Mouse (Mus musculus): ENCODE data around the gene Olfr1102. TPM values are rescaled to one million over a fixed set of nuclear protein-coding genes. Genes with fewer than 3 reads are reported as not detected.

Gene Olfr1102
- not detected for polyA plus RNA-seq (2017; shearing (Covaris generic))

GRCm38 (mm10) chr2:86998098-86998497 is at the start of gene Olfr1102:
TSS of gene Olfr1102 (plus strand) at chr2:86998398.

GRCm38 (mm10) chr2:86960593-86960992 is 37.6 kb upstream of the Olfr1102 start, which contains the start of gene Olfr1099:
TSS of gene Olfr1099 (minus strand) at chr2:86960693.

GRCm38 (mm10) chr2:86979854-86980253 is 18.3 kb upstream of the Olfr1102 start, which contains the start of gene Olfr1100:
TSS of gene Olfr1100 (minus strand) at chr2:86979954.

GRCm38 (mm10) chr2:86991121-86991520 is 7.1 kb upstream of the Olfr1102 start, which contains the start of gene Olfr1101:
TSS of gene Olfr1101 (minus strand) at chr2:86991221.

GRCm38 (mm10) chr2:87026980-87027379 is 28.8 kb downstream of the Olfr1102 start, which contains the start of gene Olfr1104:
TSS of gene Olfr1104 (minus strand) at chr2:87027080.

GRCm38 (mm10) chr2:87036431-87036830 is 38.2 kb downstream of the Olfr1102 start, which contains the start of gene Olfr1105:
TSS of gene Olfr1105 (minus strand) at chr2:87036531.

GRCm38 (mm10) chr2:87052173-87052572 is 54.0 kb downstream of the Olfr1102 start, which contains the start of gene Olfr1106:
TSS of gene Olfr1106 (minus strand) at chr2:87052273.

Other genes with a start within 250 kb of the Olfr1102 start
- gene Olfr1090, start 239.4 kb upstream of the Olfr1102 start, polyA plus RNA-seq (2017; shearing (Covaris generic)), result not detected
- gene Olfr1093, start 215.9 kb upstream of the Olfr1102 start, polyA plus RNA-seq (2017; shearing (Covaris generic)), result not detected
- not detected for gene Olfr141, start 188.4 kb upstream of the Olfr1102 start, polyA plus RNA-seq (2017; shearing (Covaris generic))
- gene Olfr1094, start 173.7 kb upstream of the Olfr1102 start, polyA plus RNA-seq (2017; shearing (Covaris generic)), result not detected
- gene Olfr1095, start 146.7 kb upstream of the Olfr1102 start, polyA plus RNA-seq (2017; shearing (Covaris generic)), result not detected
- not detected for gene Gm13723, start 123.6 kb upstream of the Olfr1102 start, polyA plus RNA-seq (2017; shearing (Covaris generic))
- not detected for gene Olfr1097, start 106.2 kb upstream of the Olfr1102 start, polyA plus RNA-seq (2017; shearing (Covaris generic))
- gene Olfr1098, start 73.9 kb upstream of the Olfr1102 start, polyA plus RNA-seq (2017; shearing (Covaris generic)), result not detected
- gene Olfr1099, start 37.7 kb upstream of the Olfr1102 start, polyA plus RNA-seq (2017; shearing (Covaris generic)), result not detected
- not detected for gene Olfr1100, start 18.4 kb upstream of the Olfr1102 start, polyA plus RNA-seq (2017; shearing (Covaris generic))
- gene Olfr1101, start 7.2 kb upstream of the Olfr1102 start, polyA plus RNA-seq (2017; shearing (Covaris generic)), result not detected
- not detected for gene Olfr1104, start 28.7 kb downstream of the Olfr1102 start, polyA plus RNA-seq (2017; shearing (Covaris generic))
- not detected for gene Olfr1105, start 38.1 kb downstream of the Olfr1102 start, polyA plus RNA-seq (2017; shearing (Covaris generic))
- gene Olfr1106, start 53.9 kb downstream of the Olfr1102 start, polyA plus RNA-seq (2017; shearing (Covaris generic)), result not detected
- not detected for gene Olfr1107, start 77.4 kb downstream of the Olfr1102 start, polyA plus RNA-seq (2017; shearing (Covaris generic))
- not detected for gene Olfr1109, start 97.6 kb downstream of the Olfr1102 start, polyA plus RNA-seq (2017; shearing (Covaris generic))
- not detected for gene Olfr259, start 116.2 kb downstream of the Olfr1102 start, polyA plus RNA-seq (2017; shearing (Covaris generic))
- gene Olfr1110, start 141.9 kb downstream of the Olfr1102 start, polyA plus RNA-seq (2017; shearing (Covaris generic)), result not detected
- gene Olfr1111, start 154.2 kb downstream of the Olfr1102 start, polyA plus RNA-seq (2017; shearing (Covaris generic)), result not detected
- not detected for gene Olfr1112, start 189.4 kb downstream of the Olfr1102 start, polyA plus RNA-seq (2017; shearing (Covaris generic))
- gene Olfr1113, start 210.6 kb downstream of the Olfr1102 start, polyA plus RNA-seq (2017; shearing (Covaris generic)), result not detected
- not detected for gene Olfr1115, start 249.6 kb downstream of the Olfr1102 start, polyA plus RNA-seq (2017; shearing (Covaris generic))